Mouse (Mus musculus): ENCODE data around the gene Dlg2.

- TF ChIP-seq CTCF (conservative IDR thresholded peaks at IDR 0.05; ENCODE audit: low read length), result no peak
- TF ChIP-seq POU5F1 (IDR thresholded peaks at IDR 0.05; ENCODE audit: borderline replicate concordance, low read length), result no peak
Observed at GRCm38 (mm10) chr7:92396783-92397182, 1920.3 kb downstream of the Dlg2 start.
